Mouse (Mus musculus): ENCODE measurements around the gene Nicn1. TPM values are rescaled to one million over a fixed set of nuclear protein-coding genes. Genes with fewer than 3 reads are reported as not detected.

Nicn1 gene
- 0.13 and 0.14 TPM in 2 replicates for polyA plus RNA-seq (2012)

DNA sequence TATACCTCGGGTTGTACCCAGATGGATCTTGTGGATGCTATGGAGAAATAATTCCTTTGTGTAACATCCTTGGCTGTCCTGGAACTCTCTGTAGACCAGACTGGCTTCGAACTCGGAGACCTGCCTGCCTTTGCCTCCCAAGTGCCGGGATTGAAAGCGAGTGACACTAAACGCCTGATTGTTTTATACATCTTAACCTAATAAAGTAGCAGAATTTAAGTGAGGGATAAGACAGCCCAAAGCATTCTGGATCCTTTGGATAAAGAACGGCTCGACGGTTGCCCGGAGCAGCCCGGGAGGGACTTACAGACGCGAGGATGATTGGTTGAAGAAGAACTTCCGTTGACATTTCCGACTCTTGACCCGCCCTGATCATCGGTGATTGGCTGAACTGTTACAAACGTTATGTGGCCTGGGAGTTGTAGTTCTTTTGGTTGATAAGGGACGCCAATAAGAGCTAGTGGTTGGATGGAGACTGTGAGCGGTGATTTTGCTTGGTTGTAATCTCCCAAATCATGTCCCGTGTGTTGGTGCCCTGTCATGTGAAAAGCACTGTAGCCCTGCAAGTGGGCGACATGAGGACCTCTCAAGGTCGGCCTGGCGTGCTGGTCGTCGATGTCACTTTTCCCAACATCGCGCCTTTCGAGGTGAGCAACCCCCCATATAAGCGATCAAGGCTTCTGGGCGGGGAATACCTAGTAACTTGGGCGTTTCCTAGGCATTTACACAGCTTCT lies at the start of gene Nicn1:
Gene Nicn1 (plus strand): TSS at position 414 of the 735 bp plus-strand sequence.
- TF ChIP-seq GATA1 (IDR thresholded peaks at IDR 0.05; ENCODE audit: low read length), result no peak

DNA sequence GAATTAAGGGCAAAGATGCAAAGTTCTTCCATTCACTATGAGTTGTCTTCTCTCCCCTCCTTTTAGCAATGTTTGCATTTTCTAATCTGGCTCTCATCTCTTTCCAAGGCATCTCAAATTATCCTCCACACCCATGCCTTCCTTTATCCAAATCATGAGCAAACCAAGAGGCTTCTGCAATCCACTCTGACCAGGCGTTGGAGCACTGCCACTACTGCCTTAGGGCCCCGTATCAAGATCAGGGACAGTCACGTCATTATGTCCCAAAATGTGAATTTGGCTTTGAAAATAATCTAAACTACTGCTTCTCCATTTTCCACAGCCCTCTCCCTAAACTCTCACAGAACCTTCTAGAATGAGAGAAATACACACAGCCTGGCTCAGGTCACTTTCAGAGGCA lies 45.7 kb upstream of the Nicn1 start:
- no peak for TF ChIP-seq GATA1 (IDR thresholded peaks at IDR 0.05; ENCODE audit: low read length)

DNA sequence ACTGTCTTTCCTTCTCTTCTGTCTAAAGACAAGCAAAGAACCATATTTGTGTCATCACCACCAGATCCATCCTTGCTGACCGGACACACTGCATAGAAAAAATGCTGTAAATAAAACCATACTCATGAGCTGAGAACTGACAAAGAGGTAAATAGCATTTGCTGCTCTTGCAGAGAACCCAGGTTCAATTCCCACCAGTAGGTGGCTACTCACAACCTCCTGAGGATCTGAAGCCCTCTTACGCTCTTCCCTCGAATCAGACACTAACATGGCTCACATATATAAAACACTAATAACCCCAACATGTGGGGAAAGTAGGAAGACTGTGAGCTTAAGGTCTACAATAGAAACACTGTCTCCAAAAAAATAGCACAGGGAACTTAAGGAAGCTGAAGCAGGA lies 45.2 kb upstream of the Nicn1 start:
- TF ChIP-seq GATA1 (IDR thresholded peaks at IDR 0.05; ENCODE audit: low read length), result no peak

- no peak for TF ChIP-seq GATA1 (IDR thresholded peaks at IDR 0.05; ENCODE audit: low read length)
Measured at GRCm38 (mm10) chr9:108248957-108249356, 41.3 kb upstream of the Nicn1 start.

DNA sequence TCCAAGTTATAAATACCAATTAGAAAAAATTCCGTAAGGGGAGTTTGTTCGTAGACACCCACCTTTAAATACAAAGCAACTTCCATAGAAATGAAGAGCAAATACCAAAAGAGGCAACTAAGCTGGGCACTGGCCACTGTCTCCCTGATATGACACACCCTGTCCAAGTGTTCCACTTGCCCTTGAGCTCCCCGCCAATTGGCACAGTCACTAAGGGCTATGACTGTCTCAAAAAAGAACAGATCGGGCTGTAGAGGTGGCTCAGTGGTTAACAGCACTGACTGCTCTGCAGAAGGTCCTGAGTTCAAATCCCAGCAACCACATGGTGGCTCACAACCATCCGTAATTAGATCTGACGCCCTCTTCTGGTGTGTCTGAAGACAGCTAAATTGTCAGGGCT lies 38.4 kb upstream of the Nicn1 start:
- TF ChIP-seq GATA1 (IDR thresholded peaks at IDR 0.05; ENCODE audit: low read length), result no peak

- no peak for TF ChIP-seq GATA1 (IDR thresholded peaks at IDR 0.05; ENCODE audit: low read length)
Measured at GRCm38 (mm10) chr9:108252766-108253165, 37.5 kb upstream of the Nicn1 start.

DNA sequence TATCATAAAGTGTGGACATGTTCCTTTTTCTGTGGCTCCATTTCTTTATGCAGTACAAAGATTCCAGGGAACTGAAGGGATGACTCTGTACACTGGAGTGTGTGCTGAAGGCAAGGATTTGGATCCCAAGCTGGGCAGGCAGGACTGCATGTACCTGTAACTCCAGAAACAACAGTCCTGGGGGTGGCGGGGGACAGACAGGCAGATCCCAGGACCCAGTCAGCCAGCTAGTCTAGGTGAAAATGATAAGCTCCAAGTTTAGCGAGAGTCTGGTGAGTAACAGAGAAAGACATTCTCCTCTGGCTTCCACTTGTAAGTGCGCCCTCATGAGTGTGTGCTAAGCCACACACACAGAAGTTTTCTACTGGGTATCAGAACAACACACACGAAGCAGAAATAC lies 29.7 kb upstream of the Nicn1 start:
- TF ChIP-seq GATA1 (IDR thresholded peaks at IDR 0.05; ENCODE audit: low read length), result no peak

DNA sequence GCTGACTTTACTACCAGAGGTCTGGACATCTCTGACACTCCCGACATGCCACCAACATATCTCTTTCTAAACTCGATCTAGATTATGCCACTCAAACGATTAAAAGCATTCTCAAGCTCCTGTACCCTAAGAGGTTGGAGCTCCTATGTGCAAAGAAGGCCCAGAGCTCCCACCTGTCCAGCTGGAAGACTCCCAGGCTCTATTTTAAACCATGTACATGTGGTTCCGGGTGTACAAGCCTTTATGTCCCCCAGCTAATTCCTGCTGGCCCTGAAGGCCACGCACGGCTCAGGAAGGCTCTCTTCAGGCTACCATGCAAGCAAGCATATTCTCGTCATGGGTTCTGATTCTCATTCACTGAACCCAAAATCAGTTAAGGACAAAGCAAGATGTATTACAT lies 28.4 kb upstream of the Nicn1 start:
- TF ChIP-seq GATA1 (IDR thresholded peaks at IDR 0.05; ENCODE audit: low read length), result no peak

DNA sequence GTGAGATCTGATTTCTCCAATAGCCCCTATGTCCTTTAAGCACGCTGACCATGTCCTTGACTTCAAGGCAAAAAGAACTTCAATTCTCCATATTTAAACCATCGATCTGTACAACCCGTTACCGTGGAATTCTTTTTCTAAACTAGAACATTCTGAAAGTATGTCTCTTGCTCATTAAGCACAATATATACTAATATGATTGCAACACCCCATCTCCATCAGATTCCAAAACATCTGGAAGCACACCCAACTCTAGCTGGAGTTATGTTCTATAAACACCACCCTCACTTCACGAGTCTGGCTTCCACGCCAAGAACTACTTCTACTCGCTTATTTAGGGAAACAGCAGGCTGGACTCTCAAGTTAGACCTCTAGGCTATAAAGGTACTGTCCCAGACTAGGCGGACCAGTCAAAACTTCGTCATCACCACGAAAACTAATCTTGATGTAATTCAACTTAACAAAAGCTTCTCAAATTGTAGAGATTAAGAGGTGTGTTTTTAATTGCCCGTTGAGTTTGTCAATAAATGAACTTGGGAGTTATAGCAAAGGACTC lies 27.7 kb upstream of the Nicn1 start:
- no peak for TF ChIP-seq GATA1 (IDR thresholded peaks at IDR 0.05; ENCODE audit: low read length)

GRCm38 (mm10) chr9:108263131-108263681 lies 27.0 kb upstream of the Nicn1 start:
- TF ChIP-seq GATA1 (IDR thresholded peaks at IDR 0.05; ENCODE audit: low read length), result no peak

GRCm38 (mm10) chr9:108263690-108264190 lies 26.5 kb upstream of the Nicn1 start, which contains the start of gene Dag1:
TSS of gene Dag1 (minus strand) at chr9:108263958.
- TF ChIP-seq GATA1 (IDR thresholded peaks at IDR 0.05; ENCODE audit: low read length), result no peak

DNA sequence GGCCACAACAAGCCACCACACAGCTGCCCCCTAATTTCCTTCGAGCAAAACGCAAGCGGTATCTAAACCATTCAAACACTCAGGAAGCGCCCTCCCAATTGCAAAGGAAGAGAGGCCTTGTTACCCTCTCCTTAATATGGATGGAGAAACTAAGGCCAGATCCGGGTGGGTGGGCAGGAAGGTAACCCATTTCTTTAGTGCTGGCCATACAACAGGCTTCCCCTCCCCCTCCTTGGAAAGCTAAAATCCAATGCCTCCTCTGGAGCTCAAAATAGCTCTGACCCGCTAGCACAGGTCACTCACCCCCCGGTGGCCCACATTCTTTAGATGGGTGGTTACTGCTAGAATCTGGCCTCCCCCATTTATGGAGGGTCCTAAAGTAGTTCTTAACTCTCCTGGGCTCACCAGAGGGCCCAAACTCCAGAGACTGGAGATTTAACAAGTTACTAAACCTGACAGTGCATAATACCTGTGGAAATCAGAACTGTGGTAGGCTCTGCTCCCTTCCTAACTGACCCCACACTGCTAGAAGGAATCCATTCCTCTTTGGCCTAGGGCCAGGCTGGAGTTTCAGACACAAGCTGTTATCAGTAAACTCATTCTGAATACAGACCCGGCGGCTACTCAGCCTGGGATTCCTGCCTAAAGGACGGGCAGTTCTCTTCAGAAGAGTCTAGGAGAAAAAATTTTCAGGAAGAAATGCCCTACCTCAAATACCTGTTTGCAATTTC lies 25.9 kb upstream of the Nicn1 start:
- TF ChIP-seq GATA1 (IDR thresholded peaks at IDR 0.05; ENCODE audit: low read length), result no peak

GRCm38 (mm10) chr9:108266261-108266935 lies 23.8 kb upstream of the Nicn1 start:
- no peak for TF ChIP-seq GATA1 (IDR thresholded peaks at IDR 0.05; ENCODE audit: low read length)

DNA sequence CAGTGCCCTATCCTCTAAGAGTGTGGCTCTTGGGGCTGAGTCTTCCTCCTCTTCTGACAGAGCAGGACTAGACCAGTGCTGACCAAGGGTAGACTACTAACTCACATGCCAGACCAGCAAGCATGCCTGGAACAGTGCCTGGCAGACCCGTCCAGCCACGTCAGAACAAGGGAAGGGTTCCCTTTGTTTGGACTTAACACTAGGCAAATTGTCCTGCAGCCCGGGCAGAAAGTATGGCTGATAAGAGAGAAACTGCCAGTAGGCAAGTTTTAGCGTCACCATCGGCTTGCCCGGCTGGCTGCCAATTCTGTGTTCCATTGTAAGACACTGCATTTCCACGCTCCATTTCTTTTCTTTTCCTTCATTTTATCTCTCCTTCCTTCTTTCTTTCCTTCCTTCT lies 22.5 kb upstream of the Nicn1 start:
- no peak for TF ChIP-seq GATA1 (IDR thresholded peaks at IDR 0.05; ENCODE audit: low read length)

GRCm38 (mm10) chr9:108271941-108272340 lies 18.3 kb upstream of the Nicn1 start:
- no peak for TF ChIP-seq GATA1 (IDR thresholded peaks at IDR 0.05; ENCODE audit: low read length)
